Mouse (Mus musculus) lung, embryonic 14.5 days (tissue): ENCODE data around the gene Cyp2b13. TPM values are rescaled to one million over a fixed set of nuclear protein-coding genes. Genes with fewer than 3 reads are reported as not detected.

Experiments used
- polyA plus RNA-seq: library from polyadenylated mRNA; unstranded; fragments of >200 nt; fragmentation: Nextera tagmentation; extraction: Ambion mirVana; gene quantifications from 2 replicates; pipeline ENCODE4 v1.2.1, GENCODE M21; 2014

The Cyp2b13 gene
- polyA plus RNA-seq, 1 experiment from 2014 or later = not detected

Other genes with a start within 250 kb of the Cyp2b13 start
- 3.2 and 3.8 TPM in 2 replicates for gene Cyp2s1, start 244.6 kb upstream of the Cyp2b13 start, polyA plus RNA-seq
- gene Cyp2b10, start 163.9 kb upstream of the Cyp2b13 start, polyA plus RNA-seq = 0.47 TPM in 1 of 2 replicates, not detected in the other
- not detected in 2 replicates for gene Cyp2b9, start 111.9 kb downstream of the Cyp2b13 start, polyA plus RNA-seq
- gene Vmn1r184, start 198.8 kb downstream of the Cyp2b13 start, polyA plus RNA-seq = not detected in 2 replicates
- not detected in 2 replicates for gene Cyp2a4, start 245.7 kb downstream of the Cyp2b13 start, polyA plus RNA-seq